Mouse (Mus musculus) right cerebral cortex, postnatal 4 days (tissue): ENCODE results near the gene Phc2.
"Not testable (repeated sequence)": the region's sequence is repeated elsewhere in the genome, so short reads cannot be mapped to it uniquely, and the experiment has no call there.

ENCODE experiments used
- DNase-seq: peaks from one replicate; pipeline ENCODE4 v3.0.0-alpha.2; 2022

The Phc2 gene

DNA sequence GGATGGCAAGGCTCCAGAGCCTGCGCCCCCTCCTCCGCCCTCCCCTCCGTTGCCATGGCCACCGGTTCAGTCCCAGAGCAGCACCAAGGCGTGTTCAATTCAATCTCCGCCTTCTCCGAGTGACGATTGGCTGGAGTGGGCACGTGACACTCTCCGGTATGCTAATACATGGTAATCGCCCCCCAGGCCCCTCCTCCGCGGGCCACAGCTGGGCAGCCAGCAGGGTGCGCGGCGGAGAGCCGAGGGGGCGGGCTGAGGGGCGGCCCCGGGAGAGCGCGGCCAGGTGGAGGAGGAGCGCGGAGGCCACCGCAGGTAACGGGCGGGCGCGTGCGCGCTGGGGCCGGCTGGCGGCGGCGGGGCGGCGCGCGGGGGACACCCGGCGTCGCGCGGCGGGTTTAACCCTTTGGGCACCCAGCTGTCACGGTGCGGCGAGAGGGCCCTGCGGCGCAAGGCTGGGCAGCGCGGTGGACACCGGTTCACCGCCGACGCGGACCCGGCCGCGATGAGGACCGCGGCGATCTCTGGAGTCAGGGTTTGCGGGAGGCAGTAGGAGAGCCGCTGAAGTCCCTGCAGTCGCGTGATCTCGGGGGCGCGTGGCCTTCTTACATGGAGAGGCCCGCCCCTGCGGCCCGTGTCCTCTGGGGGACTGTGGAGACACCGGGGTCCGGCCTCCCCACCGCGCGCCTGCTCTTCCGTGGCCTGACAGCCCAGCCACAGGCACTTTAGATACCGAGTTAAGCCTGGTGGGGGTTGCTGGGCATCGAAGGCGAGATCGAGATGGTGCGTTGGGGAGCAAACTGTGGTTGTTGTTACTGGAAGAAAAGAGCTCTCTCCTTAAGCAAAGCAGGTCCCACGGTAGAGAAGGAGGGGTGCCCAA, at the start of gene Phc2:
Gene Phc2 (plus strand): TSS at position 198 of the 877 bp plus-strand sequence.
- DNase-seq = peak; percentile 91

DNA sequence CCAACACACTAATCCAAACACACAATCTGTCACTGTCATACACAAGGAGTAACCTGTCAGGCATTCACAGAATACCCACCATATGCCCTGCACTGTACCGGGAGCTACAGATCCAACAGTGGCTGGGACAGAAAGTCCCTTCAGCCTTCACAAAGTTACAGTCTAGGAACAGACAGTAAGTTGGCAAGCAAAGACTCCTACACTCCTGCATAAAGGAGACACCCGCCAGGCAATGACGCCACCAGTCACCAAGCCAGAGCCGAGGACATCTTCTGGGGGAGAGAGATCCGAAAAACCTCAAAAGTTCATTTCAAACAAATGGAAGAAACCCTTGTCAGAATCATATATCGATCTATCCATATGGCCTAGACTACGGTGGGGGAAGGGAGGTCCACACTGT, 47.9 kb upstream of the Phc2 start:
- no peak for DNase-seq

DNA sequence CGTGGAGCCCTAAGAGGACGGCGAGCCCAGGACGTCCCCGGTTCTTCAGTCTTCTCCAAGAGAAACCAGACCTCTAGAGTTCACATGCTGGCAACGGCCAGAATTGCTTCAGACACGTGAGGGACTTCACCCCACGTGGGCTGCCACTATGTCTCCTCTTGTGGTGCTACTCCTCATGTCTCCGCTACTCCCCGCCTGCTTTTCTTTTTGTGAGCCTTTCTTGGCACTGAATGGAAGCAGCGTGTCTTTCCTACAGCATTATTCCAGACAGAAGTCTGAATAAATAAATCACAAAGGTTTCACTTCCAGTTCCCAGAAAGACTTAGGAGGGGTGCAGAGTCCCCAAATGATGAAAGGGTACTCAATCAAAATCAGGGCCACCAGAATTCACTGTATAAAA, 46.8 kb upstream of the Phc2 start:
- no peak for DNase-seq

DNA sequence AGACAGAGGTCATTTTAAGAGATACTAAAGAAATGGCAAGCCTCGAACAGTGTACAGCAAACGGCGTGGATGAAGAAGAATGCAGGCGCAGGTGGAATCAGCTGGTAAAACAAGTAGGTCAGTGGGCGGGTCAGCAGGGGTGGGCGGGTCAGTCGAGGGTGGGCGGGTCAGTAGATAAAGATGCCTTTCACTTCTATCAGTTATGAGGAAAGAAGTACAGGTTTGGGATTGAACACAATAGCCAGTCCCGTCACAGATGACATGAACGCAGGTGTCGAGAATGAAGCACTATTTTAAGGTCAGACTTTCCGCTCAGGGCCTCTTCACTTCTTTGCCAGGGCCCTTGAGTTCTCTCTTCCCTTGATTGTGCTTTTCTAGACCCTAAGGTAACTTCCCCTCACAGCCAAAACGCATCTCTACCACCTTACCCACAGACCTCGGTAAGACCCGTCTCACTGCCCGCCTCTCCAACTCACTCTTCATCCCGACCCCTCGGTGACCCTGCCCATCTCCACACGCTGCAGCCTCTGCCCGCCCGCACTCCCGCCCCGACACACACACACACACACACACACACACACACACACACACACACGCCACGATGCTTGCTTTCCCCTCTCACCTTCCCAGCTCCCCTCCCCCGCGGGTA, 45.1 kb upstream of the Phc2 start:
- DNase-seq = no peak

DNA sequence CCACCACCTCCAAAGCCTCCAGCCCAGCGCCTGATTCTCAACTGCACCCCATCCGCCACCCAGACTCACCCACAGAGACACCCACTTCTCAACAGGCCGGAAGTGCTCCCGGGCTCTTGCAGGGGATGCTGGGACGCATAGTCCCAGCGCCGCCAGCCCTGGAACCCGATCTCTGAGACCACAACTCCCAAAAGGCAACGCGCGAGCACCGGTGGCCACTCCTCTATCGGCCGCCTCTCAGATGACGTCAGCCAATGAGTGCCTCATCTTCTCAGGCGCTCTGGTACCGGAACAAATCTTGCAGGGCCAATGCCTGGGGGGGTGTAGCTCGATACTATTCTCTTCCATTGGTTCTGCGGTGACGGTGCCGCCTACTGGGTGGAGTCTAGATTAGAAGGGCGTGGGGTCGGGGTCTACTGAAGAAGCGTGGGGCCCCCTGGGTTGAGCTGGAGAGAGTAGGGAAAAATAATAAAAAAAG, 44.5 kb upstream of the Phc2 start, which contains the start of gene Zscan20:
Gene Zscan20 (minus strand): TSS at position 174 of the 478 bp plus-strand sequence.
- DNase-seq = peak; percentile 87

DNA sequence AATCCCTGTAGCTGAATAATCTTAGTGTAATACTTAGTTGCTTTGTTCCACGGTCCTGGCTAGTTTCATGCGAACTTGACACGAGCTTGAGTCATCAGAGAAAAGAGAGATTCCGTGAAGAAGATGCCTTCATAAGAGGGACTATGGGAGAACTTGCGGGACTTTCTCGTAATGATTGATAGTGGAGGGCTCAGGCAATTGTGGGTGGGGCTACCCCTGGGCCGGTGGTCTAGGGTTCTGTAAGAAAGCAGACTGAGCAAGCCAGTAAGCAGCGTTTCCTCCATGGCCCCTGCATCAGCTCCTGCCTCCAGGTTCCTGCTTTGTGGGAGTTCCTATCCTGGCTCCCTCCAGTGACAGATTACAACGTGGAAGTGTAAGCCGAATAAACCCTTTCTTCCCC, 43.8 kb upstream of the Phc2 start:
- no peak for DNase-seq

DNA sequence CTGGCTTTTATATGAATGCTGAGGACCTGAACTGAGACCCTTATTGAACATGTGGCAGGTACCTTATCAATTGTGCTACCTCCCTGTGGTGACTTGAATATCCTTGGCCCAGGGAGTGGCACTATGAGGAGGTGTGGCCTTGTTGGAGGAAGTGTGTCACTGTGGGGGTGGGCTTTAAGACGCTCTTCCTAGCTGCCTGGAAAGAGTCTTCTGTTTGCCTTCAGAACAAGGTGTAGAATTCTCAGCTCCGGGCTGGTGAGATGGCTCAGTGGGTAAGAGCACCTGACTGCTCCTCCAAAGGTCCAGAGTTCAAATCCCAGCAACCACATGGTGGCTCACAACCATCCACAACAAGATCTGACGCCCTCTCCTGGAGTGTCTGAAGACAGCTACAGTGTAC, 42.8 kb upstream of the Phc2 start:
- not testable (repeated sequence) for DNase-seq

DNA sequence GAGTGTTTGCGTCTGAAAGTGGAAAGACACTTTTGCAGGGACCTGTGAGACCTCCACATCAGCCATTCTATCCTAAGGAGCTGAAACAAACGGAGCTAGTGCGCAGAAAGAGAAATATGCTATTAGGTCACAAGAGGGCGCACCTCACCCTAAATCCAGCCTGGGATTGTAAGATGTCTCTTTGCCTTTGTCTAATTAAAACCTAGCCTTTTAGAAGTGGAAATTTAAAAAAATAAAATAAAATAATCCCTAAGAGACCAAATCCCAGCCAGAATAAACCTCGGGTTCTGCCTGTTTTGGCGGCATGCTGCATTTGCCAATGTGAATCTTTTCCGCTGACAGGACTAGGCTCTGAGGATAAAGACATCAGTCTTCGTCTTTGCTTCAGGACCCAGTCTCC, 41.2 kb upstream of the Phc2 start:
- DNase-seq = peak; percentile 41

DNA sequence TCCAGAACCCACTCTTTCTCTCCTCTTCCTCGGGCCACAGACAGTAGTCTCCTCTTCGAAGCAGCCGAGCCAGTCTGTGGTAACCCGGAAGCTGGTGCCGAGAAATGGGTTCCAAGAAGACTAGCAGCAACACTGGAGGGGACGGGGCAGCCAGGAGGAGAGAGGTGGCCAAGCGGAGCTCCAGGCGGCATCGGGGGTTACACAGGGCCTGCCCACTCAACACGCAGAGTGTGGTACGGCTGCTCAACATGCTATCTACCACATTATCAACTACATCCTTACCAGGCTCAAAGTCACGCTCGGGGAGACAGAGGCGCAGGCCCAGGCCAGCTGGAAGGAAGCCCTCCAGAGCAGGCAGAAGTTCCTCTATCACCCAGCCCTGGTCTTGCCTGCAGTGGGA, 38.7 kb upstream of the Phc2 start:
- DNase-seq = no peak

DNA sequence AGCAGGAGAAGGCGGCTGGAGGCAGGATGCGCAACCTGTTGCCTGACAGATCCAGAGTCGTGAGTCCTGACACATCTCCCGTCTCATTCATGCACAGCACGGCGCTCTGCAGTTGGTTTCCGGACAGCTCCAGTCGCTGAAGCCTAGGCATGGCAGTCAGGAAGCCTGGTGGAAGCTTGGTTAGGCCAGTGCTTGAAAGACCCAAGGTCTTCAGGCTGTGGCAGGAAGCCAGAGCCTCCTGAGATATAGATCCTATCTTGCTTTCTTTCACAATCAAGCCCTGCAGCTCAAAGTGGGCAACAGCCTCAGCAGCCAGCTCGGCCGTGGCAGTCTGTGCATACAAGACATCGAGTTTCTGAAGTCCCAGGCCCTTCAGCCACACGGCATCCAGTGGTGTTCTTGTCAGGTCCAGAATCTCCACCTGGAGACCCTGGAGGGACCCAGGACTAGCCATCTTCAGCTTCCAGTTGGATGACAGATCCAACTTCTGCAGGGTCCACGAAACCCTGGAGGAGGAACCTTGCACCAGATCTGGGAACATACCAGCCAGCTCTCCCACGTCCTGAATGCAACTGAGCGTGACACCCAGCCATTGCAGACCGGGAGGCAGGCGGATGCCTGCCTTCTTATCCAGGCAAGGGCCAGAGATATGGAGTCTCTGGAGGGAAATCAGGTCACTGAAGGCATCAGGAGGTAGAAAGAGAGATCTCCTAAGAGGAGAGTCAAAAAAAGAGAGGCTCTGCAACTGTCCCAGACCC, 37.0 kb upstream of the Phc2 start:
- no peak for DNase-seq

DNA sequence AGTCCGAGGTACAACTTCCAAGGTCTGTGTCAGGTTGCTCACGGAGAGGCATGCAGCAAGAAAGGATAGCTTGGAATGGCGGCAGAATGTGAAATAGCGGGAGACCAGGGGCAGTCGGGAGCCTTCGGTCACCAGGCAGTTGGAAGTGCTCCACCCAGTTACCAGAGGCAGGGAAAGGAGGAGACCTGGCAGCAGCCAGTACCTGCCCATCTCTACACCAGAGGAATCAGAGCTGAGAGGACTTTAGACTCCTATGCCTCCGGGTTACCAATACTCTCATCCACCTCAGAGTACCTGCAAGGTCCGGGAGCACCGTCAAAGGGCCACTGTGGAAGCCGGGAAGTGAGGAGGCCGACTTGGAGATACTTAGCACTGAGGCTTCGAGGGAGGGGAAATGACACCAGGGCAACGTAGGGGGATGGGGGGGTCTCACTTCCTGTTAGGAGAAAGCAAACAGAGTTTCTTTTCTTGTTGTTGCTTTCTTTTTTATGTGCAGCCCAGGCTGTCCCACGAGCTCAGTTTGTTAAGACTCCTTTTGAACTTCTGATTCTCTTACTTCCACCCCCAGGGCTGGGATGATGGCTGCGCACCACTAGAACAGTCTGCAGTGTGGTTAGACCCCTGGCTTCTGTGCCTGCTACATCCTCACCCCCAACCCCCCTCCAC, 36.1 kb upstream of the Phc2 start, which contains the start of gene Tlr12:
Gene Tlr12 (minus strand): TSS at position 374 of the 666 bp plus-strand sequence.
- no peak for DNase-seq

DNA sequence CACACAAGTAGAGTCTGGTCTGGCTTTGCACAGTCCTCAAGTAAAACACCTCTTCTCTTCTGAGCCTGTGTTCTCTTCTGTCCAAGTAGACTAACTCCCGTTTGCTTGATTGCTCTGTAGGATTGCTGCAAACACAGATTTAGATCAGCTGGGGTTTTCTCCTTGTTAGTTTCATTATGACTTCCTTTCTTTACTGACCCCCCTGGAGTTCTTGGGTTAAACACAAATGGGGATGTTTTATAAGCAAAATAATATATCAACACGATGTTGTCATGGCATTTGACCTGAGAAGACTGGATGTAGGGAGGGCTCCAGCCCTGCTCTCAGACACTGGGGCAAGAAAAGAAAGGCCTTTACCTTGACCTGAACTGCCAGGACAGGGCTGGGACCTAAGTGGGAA, 35.5 kb upstream of the Phc2 start:
- DNase-seq = no peak

DNA sequence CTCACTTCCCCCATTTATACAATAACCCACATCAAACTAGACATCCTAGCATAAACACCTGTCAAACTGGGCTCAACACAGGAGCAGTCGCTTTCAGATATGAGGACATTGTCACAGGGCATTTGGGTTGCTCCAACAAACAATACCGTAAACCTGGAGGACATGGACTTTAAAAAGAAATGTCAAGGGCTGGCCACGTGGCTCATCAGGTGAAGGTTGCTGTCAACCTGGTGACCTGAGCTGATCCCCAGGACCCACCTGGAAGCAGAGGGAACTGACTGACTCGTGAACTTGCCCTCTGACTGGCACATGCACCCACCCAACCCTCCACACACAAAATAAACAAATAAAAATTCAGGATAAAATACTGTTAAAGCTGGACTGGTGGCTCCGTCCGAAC, 33.9 kb upstream of the Phc2 start:
- DNase-seq = no peak

DNA sequence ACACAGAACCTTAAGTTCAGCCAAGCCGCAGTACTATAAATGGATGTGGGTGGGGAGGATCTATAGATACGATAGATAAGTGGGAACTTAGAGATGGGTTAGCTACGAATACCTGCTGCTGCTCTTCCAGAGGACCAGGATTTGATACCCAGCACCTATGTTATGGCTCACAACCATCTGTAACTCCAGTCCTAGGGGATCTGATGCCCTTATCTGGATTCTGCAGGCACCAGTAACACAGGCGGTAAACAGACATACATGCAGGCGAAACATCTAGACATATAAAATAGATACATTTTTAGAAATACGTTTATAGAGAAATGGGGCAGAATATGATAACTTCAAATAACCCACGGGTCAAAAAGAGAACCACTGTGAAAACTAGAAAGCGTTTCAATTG, 33.4 kb upstream of the Phc2 start:
- DNase-seq = no peak

DNA sequence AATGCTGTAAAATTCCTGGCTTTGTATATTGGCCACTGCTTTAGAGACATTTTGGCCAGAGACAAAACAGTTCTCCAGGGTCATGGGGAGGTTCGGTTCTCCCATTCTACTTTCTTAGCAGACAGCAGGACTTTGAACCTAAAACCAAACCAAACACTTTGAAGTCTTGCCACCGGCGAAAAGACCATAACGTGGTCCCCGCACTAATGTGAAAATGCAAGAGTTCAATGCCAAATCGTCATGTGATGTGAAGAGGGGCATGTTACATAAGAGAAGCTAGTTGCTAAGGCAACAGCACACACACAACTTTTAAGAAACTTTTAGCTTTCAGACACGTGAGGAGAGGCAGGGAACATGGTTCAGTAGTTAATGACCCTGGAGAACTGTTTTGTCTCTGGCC, 19.1 kb upstream of the Phc2 start:
- DNase-seq = no peak

DNA sequence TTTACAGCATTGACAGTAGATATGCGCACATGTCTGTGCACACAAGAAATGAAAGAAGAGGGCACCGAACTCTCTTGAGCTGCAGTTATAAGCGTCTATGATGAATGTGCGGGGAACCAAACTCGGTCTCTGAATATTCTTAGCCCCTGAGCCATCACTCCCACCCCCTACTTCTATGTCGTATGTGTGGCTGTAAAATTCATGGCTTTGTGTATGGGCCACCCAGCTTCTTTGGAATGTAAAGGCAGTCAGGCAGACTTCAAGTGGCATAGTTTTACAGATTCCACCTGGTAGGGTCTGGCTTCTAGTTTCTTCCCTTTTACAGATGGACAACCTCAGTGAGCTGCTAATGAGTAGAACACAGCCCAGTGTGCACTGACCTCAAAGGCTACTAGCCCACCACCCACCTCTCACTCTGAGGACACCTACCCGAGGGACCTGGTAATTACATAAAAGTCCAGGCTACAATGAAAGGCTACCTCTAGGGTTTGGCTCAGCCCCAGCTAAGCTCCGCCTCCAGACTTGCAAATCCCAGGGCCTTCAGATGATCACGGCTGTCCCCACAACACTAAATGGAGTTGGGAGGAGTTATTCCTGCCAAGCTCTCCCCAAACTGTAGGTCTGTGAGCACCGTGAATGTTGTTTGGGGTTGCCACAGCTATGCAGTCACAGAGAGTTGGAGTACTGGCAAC, 18.5 kb upstream of the Phc2 start:
- DNase-seq = no peak

DNA sequence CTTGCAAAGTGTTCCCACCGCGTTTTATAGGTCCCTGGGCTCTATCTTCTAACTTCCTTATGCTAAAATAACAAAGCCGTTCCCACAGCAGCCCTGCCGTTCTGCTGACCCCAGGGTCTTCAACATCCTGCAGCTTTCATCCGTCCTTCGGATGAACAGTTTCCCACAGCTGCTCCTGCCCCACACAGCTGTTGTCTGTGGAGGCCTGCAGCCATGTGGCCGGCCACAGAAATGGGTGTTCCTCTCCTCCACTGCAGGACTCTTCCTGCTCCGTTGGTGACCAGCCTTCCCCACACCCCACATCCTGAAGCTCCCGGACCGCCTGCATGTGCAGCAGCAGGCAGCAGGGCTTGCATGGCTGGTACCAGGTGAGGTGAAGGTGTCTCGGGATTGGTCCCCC, 17.3 kb upstream of the Phc2 start:
- DNase-seq = no peak

DNA sequence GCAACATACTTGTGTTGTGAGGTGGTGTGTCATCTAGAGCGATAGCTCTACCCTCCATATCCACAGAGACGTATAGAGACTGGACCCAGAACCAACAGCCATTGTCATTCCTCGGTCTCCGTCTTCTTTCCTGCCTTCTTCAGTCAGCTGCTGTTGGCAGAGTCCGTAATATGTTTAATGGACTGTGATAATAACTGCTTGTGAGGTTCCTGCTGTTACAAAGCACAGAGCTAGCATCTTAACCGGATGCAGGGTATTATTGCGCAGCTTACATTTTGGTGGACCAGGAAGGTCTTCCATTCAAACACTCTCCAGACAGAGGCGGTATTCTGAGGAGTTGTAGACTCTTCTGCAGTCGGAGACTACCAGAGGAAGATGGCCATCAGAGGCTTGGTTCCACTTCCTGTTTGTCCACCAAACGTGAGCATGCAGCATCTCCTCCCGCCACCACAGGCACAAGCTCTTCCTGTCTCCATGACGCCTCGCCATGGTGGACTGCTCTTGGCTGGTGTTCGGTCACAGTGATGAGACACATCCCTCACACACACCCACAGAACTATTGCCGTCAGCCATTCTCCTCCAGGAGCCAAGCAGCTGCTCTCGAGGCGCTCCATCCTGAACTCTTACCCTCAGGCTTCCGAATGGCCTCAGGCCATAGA, 16.1 kb upstream of the Phc2 start:
- no peak for DNase-seq

DNA sequence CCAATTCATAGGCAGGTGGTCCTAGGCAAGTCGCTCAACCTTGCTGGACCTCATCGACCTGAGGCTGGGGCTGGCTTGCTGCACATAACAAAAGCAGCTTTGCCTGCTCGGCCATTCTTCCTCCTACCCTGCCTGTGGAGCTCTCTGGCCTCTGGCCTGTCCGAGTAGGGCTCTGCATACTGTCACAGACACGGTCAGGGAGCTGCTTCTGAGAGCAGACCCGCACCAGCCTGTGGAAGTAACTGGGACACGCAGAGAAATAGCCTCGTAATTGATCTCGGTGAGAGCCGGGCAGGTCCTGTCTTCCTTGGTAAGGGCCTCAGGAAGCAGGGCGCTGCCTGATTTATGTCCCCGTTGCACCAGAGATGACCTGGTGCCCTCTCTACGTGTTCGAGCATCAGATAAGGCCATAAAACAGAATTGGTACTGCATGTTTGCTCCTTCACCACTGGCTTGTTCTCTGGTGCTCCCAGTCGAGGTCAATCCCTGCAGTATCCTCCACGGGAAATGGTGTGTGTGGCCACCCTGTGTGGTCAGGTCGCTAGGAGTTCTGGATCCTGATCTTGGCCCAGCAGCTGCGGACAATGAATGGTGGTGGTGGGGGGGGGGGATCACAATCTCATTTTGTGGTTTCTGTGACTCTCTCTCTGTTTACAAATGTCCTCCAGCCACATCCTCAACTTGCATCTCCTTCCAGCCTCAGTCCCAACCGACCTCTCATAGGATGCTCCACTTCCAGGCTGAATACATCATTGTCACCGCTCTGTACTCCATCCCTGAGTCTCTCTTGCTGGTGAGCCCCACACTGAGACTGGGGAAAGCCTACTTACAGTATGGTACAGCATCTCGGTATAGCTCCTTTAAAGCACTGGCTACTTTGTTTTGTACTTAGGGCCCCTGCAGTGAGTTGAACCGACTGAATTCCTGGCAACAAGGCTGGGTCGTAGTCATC, 12.5 kb upstream of the Phc2 start:
- DNase-seq = no peak

DNA sequence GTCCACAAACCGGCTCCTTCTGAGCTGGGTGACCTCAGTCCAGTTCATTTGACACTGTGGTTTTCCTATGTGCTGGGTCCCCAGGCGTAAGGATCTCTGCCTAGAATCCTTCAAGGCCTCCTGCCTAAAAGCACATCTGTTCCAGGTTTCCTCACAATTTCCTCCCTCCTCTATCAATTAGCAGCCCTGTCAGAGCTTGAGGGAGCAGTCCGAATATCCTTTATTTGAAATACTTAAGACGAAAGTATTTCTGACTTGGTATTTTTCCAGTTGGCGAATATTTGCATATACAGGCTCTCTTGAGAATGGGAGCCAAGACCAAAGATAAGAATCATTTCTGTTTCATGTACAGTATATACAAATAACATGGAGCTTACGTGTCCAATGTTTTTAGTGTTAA, 8.6 kb upstream of the Phc2 start:
- DNase-seq = no peak
